Mouse (Mus musculus) lung, postnatal 0 days (tissue): Measurements from ENCODE around the gene Fkbp8.

ENCODE experiments used
- CTCF ChIP-seq: IDR thresholded peaks from 2 replicates; pipeline ENCODE4 v1.5.1; 2016; ENCODE audit warnings: antibody characterized with exemption, mild to moderate bottlenecking
- EP300 ChIP-seq: IDR thresholded peaks from 2 replicates; pipeline ENCODE4 v1.6.1; 2016; ENCODE audit warnings: antibody characterized with exemption, mild to moderate bottlenecking, control low read depth

GRCm38 (mm10) chr8:70511770-70512169 lies 15.8 kb upstream of the Fkbp8 start:
- TF ChIP-seq CTCF: no peak
- no peak for TF ChIP-seq EP300
